Mouse (Mus musculus) MN1 (cell line): ENCODE measurements around the gene Ceacam20.
A peak's percentile ranks its signal among the peaks of the same experiment; 100 is the strongest.
"Not testable (repeated sequence)": the region's sequence is repeated elsewhere in the genome, so short reads cannot be mapped to it uniquely, and the experiment has no call there.

Source experiments
- DNase-seq: peaks from one replicate; pipeline ENCODE4 v3.0.0-alpha.2; 2016; ENCODE audit warnings: low spot score

Ceacam20 gene

DNA sequence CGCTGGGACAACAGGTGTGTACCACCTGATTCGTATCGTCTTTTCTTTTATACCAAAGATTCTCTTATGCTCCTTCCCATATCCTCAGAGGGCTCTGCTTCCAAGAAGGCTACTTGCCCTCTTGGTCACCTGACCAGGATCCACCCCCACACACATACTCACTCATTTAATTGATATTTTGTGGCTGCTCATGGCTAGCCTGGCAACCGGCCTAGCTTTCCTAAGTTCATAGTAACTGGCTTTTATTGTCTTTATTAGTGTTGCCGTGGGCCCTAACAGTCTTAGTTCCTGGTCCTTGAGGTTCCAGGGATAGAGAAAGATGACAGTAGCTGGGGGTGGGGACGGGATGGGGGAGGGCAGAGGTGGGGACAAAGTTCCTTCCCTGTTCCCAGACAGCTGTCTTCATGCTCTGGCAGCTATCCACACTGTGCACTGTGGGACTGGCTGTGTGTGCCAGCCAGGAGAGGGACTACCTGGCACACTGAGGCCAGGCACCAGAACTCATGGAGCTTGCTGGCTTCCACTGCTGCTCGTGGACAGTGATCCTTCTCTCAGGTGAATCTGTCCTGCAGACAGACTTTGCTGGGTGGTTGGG, at the start of gene Ceacam20:
TSS of gene Ceacam20 (plus strand) at position 428 of the 595 bp plus-strand sequence.
- no peak for DNase-seq

DNA sequence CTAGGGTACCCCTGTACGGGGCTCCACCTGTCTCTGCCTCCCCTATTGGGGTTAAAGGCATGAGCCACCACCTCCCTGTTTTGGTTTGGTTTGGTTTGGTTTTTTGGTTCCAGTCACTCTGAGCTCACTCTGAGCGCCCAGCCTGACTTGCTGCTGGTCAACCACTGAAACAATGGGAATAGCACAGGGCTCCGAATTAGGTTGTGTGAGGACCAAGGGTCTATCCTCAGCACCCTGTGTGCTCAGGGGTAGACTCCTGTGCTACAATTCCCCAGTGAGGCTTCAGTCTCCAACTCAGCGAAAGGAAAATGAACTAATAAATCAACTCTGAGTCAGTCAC, 45.1 kb upstream of the Ceacam20 start:
- no peak for DNase-seq

DNA sequence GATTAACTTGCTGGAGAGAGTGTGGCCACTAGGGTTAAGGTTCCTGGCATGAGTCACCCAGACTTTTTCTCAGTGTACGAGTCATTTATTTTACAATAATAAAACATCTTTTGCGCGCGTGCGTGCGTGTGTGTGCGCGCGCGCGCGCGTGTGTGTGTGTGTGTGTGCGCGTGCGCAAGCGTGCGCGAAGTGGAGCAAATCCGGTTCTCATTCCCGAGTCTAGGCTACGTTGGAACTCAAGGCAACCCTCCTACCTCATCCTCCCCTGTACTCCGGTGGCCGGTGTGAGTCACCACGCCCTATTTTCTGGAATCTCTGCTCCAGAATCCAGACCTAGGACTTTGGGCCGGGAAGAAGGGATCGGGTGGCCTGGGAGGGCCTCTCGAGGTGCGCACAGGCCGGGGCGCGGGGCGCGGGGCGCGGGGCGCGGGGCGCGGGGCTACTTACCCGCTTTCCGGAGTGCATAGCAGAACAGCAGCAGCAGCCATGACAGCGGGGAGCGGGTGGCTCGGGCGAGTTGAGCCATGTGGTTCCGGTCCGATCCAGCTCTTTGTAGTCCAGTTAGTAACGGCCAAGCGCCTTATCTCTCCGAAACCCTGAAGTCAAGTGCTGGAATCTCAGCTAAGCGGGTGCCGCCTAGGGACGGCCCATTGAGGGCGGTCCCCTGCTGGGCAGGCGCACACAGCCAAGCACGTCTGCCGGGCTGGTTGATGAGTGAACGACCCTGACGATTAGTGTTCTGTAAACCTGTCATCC, 44.5 kb upstream of the Ceacam20 start, which contains the start of gene Pvr:
TSS of gene Pvr (minus strand) at position 655 of the 756 bp plus-strand sequence.
- DNase-seq = peak; percentile 43

GRCm38 (mm10) chr7:19923354-19923753, 41.9 kb upstream of the Ceacam20 start:
- DNase-seq = no peak

GRCm38 (mm10) chr7:19923797-19924196, 41.4 kb upstream of the Ceacam20 start:
- no peak for DNase-seq

DNA sequence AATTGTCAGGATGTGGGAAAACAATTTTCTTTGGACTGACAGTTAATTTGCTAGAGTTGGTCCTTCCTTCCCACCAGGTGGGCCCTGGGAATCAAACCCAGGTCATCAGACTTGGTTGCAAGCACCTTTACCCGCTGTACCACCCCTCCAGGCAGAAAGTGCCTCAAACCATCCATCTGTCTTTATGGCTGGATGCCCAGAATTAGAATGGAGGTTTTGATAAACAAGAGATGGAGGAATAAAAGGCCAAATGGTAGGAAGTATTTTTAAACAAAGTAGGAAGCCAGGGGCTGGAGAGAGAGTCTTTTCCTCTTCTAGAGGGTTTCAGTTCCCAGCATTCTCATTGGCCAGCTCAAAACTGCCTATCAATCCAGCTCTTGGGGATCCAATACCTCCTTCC, 39.8 kb upstream of the Ceacam20 start:
- no peak for DNase-seq

- DNase-seq = no peak
These were observed 38.2 kb upstream of the Ceacam20 start for GRCm38 (mm10) chr7:19926849-19927480.

DNA sequence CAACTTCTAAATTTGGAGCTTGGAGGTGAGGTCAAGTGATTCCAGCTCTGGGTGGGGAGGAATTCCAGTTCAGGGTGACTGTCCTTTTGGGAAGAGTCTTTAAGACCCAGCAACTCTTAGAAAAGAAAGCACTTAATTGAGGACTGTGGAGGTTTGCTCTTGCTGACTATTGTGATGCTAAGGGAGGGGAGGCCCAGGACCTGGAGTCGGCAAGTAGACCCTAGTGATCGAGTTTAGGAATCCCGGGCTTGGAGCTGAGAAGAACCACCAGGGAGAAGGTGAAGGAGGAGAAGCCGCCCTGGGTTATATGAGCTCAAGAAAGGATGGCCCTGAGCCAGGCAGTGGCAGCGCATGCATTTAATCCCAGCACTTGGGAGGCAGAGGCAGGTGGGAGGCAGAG, 36.7 kb upstream of the Ceacam20 start:
- DNase-seq = no peak

DNA sequence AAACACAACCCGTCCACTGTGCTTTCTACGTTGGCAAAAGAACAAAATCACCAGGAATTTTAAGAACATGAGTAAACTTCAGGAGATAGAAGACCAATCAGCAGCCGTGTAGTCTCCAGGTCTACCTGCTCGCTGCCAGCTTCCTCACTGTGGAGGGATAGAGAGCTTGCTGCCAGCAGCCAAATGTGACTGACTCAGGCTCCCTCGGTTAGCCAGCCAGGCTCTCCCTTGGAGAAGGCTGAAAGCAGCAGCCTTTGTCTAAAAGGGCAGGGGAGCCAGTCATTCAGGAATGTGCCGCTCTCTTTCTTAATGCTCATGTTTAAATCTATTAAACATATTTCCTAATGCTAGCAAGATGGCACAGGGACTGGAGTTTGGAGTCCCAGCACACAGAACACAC, 34.7 kb upstream of the Ceacam20 start:
- DNase-seq = not testable (repeated sequence)

DNA sequence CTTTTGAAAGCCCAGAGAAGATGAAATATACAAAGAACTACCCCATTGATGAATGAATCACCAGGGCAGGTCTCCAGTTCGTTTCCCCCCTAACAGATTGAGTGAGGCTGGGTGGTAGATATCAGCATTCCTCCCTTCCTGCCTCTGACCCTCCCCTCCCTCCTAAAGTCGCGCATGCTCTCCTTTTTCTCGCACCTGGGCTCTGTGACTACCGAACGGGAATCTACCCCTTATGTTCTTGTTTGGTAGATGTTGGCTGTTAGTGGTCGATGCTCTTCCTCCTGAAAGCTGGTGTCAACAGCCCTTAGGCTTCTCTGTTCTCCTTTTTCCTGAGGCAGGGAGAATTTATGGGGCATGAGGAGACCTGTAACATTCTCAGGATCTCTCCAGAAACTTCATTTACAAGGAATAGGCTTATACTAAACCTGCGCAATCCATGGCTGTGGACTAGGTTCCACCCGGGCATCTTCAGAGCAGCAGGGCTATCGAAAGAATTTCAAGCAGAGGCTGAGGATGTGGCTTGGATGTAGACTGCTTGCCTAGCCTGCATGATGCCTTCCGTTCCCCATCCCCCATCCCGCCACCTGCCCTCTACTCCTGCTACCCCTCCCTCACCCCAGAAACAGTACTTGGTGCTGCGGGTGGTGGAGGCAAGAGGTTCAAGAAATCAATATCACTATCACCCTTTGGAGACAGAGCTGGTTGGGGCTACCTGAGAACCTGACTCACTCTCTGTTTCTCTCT, 32.9 kb upstream of the Ceacam20 start:
- no peak for DNase-seq

GRCm38 (mm10) chr7:19932877-19933809, 32.1 kb upstream of the Ceacam20 start:
- peak; percentile 78 for DNase-seq

GRCm38 (mm10) chr7:19935171-19935751, 30.0 kb upstream of the Ceacam20 start:
- no peak for DNase-seq

- no peak for DNase-seq
These were observed 29.3 kb upstream of the Ceacam20 start for GRCm38 (mm10) chr7:19935961-19936360.

DNA sequence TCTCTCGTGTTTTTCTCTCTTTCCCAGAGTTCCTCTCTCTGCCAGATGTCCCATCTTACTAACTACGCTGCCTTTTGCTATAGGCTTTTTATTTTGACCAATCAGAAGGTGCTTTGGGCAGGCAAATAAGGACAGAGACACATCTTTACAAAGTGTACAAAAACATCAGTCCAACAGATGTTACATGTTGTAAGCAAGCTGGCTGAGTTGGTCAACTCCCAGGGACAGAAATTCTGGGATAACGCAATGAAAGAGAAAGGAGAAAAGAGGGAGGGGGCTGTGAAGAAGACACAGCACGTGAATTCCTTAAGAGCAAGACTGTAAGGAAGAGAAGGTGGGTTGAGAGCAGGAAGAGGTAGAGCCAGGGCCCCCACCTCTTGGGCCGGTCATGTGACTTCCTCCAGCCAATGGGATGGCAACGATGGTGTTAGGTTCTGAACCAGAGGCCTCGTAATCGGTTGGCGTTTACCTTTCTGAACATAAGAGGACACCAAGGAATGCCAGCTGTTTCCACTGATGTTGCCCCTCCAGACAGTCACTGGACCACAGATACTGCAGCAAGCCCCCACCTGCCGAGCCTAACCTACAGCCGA, 27.9 kb upstream of the Ceacam20 start:
- DNase-seq = no peak

DNA sequence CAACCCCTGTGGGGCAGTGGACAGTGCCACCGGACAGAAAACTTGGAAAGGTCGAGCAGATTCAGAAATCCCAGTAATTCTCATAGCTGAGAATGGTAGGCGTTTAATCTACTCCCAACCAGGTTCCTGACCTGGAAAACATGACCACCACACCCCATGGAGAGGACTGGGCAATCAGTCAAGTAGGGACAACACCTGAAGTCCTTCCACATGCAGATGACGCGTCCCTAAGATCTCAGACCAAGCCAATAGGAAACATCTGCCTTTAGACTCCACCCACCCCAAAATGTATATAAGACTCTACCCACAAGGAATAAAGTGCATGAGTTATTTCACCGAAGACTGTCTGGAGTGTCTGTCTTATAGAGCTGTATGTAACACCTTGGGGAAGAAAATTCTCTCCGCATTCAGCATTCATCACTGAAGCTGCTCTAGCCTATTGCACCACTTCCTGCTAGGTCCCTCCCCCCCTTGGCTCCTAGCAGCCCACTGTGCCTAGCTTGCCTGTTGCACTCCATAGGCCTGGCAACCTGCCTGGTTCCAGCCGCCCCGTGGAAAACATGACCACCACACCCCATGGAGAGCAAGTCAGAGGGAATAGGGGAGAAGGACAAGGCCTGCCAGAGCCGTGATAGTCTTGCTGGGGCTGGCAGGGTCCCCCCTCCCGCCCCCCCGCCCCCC, 25.5 kb upstream of the Ceacam20 start:
- DNase-seq = peak; percentile 45

DNA sequence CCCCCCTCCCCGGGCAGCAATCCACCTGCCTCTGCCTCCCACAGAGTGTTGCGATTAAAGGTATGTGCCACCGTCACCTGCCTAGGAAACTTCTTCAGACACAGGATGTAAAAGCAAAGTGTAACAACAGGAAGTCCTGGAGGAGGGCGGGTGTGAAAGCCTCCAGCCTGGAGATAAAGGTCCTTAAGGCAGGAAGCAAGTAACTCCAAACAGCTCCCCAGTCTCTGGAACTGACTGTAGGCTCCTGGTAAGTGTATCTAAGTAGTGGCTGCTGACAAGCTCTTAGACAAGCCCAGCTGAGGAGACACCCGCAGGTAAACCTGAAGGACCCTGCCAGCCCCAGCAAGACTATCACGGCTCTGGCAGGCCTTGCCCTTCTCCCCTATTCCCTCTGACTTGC, 25.0 kb upstream of the Ceacam20 start:
- no peak for DNase-seq

- no peak for DNase-seq
These were observed 20.5 kb upstream of the Ceacam20 start for GRCm38 (mm10) chr7:19944709-19945108.

DNA sequence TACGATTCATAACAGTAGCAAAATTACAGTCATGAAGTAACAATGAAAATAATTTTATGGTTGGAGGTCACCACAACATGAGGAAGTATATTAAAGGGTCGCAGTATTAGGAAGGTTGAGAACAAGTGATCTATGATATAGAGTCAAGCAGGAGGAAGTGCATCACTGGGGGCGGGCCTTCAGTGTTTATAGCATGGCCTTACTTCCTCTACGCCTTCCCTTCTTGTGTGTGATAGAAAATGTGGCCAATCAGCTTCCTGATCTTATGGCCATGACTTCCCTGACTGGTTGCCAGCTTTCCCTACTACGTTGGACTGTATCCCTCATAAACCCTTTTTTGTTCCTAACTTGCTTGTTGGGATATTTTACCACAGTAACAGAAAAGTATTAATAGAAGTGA, 20.0 kb upstream of the Ceacam20 start:
- DNase-seq = no peak

DNA sequence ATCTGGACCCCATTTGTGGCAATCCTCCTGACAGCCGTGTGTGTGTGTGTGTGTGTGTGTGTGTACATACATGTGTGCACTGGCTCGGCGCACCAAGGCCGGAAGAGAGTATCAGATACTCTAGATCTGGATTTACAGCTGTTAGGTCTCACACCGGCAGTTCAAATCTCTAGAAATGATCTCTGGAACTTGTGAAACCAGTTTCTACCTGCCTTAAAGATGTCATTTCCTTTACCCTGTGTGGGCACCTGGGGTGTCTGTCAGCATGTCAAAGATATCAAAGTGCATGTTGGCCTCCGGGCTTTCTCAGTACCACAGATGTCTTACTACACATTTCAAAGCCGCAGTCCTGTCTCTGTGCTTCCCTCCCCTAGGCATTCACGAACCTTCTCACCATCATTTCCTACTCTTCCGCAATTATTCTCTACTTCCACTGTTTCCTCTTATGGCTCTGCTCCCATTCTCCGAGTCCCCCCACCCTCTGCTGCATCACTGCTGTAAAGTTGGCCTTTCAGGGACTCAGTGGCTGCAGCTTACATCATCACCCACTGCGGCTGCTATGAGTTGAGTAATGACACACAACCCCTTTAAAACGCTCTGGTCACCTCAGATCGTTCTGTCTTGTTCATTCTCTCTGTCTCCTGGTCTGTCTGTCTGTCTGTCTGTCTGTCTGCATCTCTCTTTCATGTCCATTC, 19.2 kb upstream of the Ceacam20 start:
- DNase-seq = no peak

DNA sequence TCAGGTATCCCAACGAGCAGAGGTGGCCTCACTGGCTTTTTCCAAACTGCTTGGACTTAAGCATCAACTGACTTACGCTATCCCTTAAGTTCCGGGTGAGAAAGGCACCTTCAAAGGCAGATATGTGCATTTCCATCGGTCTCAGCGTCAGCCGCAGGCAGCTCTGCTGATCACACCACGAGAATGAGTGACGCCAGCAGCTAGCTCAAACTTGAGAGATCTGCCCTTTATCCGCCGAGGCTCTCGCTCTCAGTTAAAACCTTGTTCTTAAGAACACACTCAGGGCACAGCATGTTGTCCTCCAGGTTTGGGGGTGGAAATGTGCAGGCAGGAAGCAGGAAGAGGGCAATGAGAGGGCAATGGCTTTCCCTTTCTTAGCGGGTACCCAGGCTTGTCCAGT, 16.3 kb upstream of the Ceacam20 start:
- no peak for DNase-seq
